Mouse (Mus musculus): ENCODE results near the gene AC153137.1. TPM values are rescaled to one million over a fixed set of nuclear protein-coding genes. Genes with fewer than 3 reads are reported as not detected.
"Not testable (repeated sequence)": the region's sequence is repeated elsewhere in the genome, so short reads cannot be mapped to it uniquely, and the experiment has no call there.

AC153137.1 gene
- polyA plus RNA-seq (2016; fragmentation: Nextera tagmentation; extraction: Ambion mirVana), result not detected in 2 replicates

DNA sequence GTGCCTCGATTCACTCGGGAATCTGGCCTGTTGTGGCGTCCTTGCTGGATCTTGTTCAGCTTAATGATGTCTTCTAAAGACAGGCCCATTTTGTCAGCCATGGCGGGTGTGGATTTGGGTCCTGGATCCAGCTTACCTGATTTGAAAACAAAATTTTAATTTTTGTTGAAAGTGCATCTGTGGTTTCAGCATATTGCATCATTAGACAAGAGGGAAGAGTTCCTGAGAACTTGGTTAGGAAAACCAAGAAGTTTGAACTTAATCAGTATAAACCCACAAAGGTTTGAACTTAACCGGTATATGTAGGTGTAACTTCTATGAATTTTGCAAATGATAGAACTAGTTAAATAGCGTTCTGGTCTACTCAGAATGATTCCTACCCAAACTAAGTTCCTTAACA, at the start of gene AC153137.1:
Gene AC153137.1, minus strand, starts transcription at position 101 of the 400 bp plus-strand sequence.
- not testable (repeated sequence) for H3K4me1 ChIP-seq; H3K4me3 ChIP-seq; H3K27me3 ChIP-seq (ENCODE audit: low read depth, poor library complexity, severe bottlenecking); DNase-seq (ENCODE audit: low spot score); H3K36me3 ChIP-seq; H3K27ac ChIP-seq; H3K9me3 ChIP-seq (replicated peaks)
- 90% methylated on average over 6 of the region's 6 CpGs for WGBS

DNA sequence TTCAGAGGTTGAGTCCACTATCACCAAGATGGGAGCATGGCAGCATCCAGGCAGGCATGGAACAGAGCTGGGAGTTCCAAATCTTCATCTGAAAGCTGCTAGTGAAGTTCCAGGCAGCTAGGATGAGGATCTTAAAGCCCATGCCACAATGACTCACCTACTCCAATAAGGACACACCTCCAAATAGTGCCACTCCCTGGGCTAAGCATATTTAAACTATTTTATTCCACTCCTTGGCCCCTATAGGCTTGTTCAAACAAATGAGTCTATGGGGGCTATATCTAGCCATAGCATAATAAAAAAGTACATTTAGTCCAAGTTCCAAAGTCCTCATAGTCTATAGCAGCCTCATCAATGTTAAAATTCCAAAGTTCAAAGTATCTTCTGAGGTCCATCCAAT, 45.4 kb upstream of the AC153137.1 start:
- no peaks in the 10 kb centered on the region for H3K27me3 ChIP-seq (ENCODE audit: low read depth, poor library complexity, severe bottlenecking)
- H3K9me3 ChIP-seq (replicated peaks), result no peaks in the 10 kb centered on the region
- no peak overlapping the region for H3K27ac ChIP-seq
- H3K4me3 ChIP-seq, result no peak overlapping the region
- no peaks in the 10 kb centered on the region for H3K4me1 ChIP-seq
- no peaks in the 10 kb centered on the region for H3K36me3 ChIP-seq
- DNase-seq (ENCODE audit: low spot score), result no peak

DNA sequence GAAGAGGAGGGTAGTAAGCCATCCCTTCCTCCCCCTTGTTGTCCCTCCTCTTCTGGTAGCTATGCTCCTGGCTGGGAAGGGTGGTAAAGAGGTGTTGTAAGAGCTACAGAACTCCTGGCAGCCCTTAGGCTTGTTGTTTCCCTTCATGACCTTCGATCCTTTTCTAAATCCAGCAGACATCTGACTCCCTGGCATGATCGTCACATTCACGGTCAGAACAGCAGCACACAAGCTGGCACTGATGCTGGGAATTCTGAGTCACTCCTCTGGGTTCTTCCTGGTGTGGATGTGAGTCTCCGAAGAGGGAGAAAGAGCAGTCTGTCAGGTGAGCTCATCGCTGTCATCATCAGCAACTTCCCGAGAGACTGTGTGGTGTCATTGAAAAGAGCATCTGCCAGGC, 41.5 kb upstream of the AC153137.1 start:
- Histone ChIP-seq H3K9me3 (replicated peaks) (no peaks in the 10 kb centered on the region), H3K27ac (no peak overlapping the region), H3K27me3 (ENCODE audit: low read depth, poor library complexity, severe bottlenecking) (no peaks in the 10 kb centered on the region), H3K36me3 (no peaks in the 10 kb centered on the region), H3K4me1 (no peaks in the 10 kb centered on the region; the same call in 1 of the 2 replicates), H3K4me3 (no peak overlapping the region)
- DNase-seq (ENCODE audit: low spot score), result no peak
- 88% methylated on average over 6 of the region's 6 CpGs for WGBS

DNA sequence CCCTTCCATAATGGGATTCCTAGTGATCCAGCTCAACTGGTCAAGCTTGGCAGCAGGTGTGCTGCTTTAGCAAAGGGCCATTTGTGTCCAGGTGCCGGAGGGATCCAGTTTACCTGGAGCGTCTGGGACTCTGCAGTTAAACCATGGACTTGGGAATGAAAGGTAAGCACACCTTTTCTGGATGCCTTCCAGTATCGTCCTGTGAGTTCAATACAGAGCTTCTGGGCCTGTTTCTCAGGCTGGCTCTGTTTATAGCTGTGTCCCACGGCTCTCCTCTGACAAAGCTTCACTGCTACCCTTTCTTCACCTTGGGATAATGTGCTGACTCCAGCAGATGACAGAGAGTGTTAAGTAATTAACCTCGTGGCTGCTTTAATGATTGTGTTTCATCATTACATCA, 39.6 kb upstream of the AC153137.1 start:
- H3K27ac ChIP-seq, result no peak overlapping the region
- no peaks in the 10 kb centered on the region for H3K9me3 ChIP-seq (replicated peaks)
- no peaks in the 10 kb centered on the region for H3K27me3 ChIP-seq (ENCODE audit: low read depth, poor library complexity, severe bottlenecking)
- WGBS, result 84% methylated on average over 5 of the region's 5 CpGs
- no peaks in the 10 kb centered on the region for H3K36me3 ChIP-seq
- H3K4me1 ChIP-seq, result no peaks in the 10 kb centered on the region; the same call in 1 of the 2 replicates
- no peak overlapping the region for H3K4me3 ChIP-seq
- no peak for DNase-seq (ENCODE audit: low spot score)

DNA sequence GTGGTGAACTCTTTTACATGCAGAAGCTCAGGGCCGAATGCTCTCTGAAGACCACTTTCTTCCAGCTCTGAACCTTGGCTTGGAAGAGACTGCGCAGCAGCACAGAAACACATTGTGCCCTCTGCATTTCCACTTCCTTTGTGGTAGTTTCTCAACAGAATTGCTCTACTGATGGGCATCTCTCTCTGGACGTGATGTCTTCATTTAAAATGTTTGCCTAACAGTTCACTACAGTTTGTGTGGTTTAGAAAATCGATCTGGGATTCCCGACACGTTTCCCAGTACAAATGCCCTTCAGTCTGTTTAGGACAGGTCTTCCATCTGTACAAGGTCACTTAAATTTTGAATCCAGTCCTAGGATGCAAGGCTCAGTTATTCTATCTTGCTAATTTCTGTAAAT, 38.3 kb upstream of the AC153137.1 start:
- Histone ChIP-seq H3K27ac (no peak overlapping the region), H3K4me1 (no peaks in the 10 kb centered on the region; the same call in 1 of the 2 replicates), H3K4me3 (no peak overlapping the region), H3K36me3 (no peaks in the 10 kb centered on the region), H3K27me3 (ENCODE audit: low read depth, poor library complexity, severe bottlenecking) (no peaks in the 10 kb centered on the region), H3K9me3 (replicated peaks) (no peaks in the 10 kb centered on the region)
- DNase-seq (ENCODE audit: low spot score), result no peak
- WGBS, result 92% methylated on average over 6 of the region's 6 CpGs

DNA sequence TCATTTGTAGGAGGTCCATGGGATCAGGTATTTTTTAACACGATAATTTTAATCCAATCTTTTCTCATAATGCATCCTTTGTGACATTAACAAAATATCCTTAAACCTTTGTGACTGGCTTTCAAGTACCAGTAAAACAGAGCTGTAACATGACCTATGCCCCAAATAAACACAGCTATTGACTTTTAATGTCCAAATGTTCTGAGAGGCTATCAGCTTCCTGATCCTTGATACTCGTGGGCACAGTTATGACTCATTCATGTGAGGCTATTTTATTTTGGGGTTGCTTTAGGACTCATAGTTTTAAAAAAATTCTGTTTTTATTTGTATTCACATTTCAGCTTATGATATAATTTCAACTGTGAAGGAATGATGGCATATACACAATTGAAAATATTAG, 37.5 kb upstream of the AC153137.1 start:
- no peak for DNase-seq (ENCODE audit: low spot score)
- no peaks in the 10 kb centered on the region for H3K27me3 ChIP-seq (ENCODE audit: low read depth, poor library complexity, severe bottlenecking)
- 75% methylated on average over 2 of the region's 2 CpGs for WGBS
- H3K27ac ChIP-seq, result no peak overlapping the region
- no peaks in the 10 kb centered on the region for H3K36me3 ChIP-seq
- H3K9me3 ChIP-seq (replicated peaks), result no peaks in the 10 kb centered on the region
- H3K4me1 ChIP-seq, result no peaks in the 10 kb centered on the region; the same call in 1 of the 2 replicates
- no peak overlapping the region for H3K4me3 ChIP-seq

DNA sequence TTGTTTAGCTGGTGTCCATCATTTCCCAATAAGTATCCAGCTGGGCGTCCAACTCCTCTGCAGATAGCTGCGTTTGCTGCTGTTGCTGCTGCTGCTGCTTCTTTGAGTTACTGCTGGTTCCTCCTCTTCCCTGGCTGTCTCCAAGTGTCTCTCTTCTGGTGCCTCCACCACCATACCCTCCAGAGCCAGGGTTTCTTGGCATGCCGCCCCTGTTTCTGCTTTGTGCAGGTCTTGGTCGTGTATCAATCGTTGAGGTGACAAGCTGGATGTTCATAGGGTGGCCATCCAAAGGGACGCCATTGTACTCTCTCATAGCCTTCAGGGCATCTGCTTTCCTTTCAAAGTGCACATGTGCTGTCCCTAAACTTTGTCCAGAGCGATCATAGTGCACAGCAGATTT, 529 bp downstream of the AC153137.1 start:
- H3K4me1 ChIP-seq; DNase-seq (ENCODE audit: low spot score); H3K4me3 ChIP-seq; H3K27ac ChIP-seq; H3K27me3 ChIP-seq (ENCODE audit: low read depth, poor library complexity, severe bottlenecking); H3K36me3 ChIP-seq; H3K9me3 ChIP-seq (replicated peaks): not testable (repeated sequence)
- WGBS, result 87% methylated on average over 7 of the region's 7 CpGs

DNA sequence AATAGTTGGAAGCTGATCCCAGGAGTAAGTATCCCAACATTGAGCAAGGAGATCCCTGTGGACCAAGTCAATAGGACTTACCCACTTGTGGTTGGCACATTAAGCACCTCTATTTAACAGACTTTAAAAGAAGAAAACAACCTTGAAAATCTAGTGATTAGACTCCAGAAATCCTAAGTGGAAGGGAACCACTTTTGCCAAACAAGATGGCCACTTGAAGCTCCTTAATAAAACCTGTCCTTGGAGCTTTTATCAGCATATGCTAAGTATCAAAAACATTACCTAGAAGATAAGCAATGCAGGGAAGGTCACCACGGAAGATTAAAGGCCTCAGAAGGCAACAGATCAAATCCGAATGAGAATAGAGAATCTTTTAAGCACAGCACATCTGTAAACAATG, 26.0 kb downstream of the AC153137.1 start:
- no peak for DNase-seq (ENCODE audit: low spot score)
- WGBS, result 81% methylated on average over 2 of the region's 2 CpGs

DNA sequence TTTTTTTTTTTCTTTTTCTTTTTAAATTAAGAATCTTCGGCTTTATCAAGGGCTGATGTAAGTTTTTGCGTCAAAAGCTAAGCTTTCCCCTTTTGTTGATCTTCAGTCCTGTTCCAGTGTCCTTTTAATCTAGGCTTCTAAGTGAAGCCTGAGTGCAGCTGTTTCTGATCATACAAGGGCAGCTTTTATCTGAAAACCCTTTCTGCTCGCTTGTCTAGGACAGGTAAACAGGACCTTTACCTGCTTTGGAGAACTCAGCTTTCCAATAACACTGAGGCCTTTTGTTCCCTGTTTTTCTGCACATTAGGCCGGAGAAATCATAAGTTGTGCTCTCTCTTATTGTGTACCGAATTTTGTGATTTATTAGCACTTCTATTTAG, 27.3 kb downstream of the AC153137.1 start:
- Histone ChIP-seq H3K27ac (peak overlapping the region; percentile 99), H3K4me1 (peaks cover 20% of the 10 kb centered on the region), H3K9me3 (replicated peaks) (no peaks in the 10 kb centered on the region), H3K27me3 (ENCODE audit: low read depth, poor library complexity, severe bottlenecking) (no peaks in the 10 kb centered on the region), H3K36me3 (peaks cover 4% of the 10 kb centered on the region), H3K4me3 (peak overlapping the region; percentile 94)
- 43% methylated on average over 5 of the region's 5 CpGs for WGBS
- DNase-seq (ENCODE audit: low spot score), result no peak

More for the DNA sequence above, 26.0 kb downstream of the AC153137.1 start:
- no peaks in the 10 kb centered on the region for H3K27me3 ChIP-seq (ENCODE audit: low read depth, poor library complexity, severe bottlenecking)
- H3K27ac ChIP-seq, result no peak overlapping the region
- H3K9me3 ChIP-seq (replicated peaks), result no peaks in the 10 kb centered on the region
- no peak overlapping the region for H3K4me3 ChIP-seq
- H3K36me3 ChIP-seq, result no peaks in the 10 kb centered on the region
- H3K4me1 ChIP-seq, result peaks cover 18% of the 10 kb centered on the region

DNA sequence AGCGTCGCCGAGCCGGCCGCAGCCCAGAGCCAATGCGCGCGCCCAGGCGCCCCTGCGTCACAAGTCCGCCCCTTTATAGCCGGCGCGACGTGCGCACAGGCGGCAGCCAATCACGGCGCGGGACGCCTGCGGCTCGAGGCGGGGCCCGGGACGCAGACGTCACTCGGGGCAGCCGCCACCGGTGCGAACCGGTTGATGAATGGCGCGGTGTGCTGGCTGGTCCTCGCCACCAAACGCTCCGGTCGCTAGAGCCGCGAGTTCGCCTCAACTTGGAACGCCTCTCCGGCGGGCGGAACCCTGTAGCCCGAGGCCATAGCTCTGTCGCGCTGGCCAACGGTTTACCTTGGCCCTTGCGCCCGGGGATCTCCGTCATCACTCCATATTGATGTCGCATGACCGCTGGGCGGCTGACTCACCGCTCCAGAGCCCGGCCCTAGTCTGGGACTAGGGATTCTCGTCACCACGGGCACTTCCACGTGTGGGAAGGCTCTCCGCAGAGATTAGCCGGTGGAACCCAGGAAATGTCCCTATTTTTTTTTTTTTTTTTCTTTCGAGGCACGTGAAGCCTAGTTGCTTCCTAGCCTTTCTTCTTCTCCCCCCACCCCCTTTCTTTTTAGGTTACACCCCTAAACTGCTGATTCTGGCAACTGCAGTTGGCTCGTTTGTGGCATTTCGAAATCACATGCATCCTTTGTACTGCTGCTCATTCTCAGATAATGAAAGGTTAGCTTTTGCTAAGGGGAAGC, 27.9 kb downstream of the AC153137.1 start:
- H3K4me1 ChIP-seq, result peaks cover 20% of the 10 kb centered on the region
- peak; percentile 97 for DNase-seq (ENCODE audit: low spot score)
- no peaks in the 10 kb centered on the region for H3K27me3 ChIP-seq (ENCODE audit: low read depth, poor library complexity, severe bottlenecking)
- peak overlapping the region; percentile 94 for H3K4me3 ChIP-seq
- 4% methylated on average over 66 of the region's 66 CpGs for WGBS
- H3K27ac ChIP-seq, result peak overlapping the region; percentile 99
- H3K9me3 ChIP-seq (replicated peaks), result no peaks in the 10 kb centered on the region
- peaks cover 10% of the 10 kb centered on the region for H3K36me3 ChIP-seq

DNA sequence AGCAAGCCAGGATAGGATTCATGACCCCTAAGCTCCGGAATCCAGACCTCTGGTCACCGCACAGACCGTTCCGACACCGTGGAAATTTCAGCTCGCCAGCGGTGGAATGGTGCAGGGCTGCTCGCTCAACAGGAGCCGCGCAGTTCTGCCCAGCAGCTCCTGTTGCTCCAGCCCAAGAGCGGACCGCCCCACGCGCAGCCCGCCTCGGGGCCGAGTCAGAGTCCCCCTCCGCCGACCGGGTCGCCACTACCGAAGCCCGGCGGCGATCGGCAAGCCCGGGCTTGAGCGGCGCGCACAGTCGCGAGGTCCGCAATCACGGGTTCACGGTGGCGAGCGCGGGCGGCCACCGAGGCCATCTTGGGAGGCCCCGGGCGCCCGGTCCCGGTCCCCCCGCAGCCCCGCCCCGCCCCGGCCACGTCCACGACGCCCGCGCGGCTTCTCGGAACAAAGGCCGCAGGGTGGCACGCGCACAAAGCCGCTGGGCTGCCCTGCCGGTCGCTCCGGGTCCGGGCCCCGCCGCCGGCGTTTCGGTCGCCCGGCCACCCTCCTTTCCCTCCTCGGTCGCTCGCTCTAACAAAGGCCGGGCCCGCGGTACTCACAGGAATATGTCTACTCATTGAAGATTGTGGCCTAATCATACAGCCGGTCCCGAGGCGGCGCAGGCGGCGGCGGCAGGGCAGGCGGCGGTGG, 28.7 kb downstream of the AC153137.1 start:
- under 1% methylated on average over 84 of the region's 85 CpGs for WGBS
- Histone ChIP-seq H3K9me3 (replicated peaks) (no peaks in the 10 kb centered on the region), H3K27ac (peak overlapping the region; percentile 99), H3K4me1 (peaks cover 20% of the 10 kb centered on the region), H3K27me3 (ENCODE audit: low read depth, poor library complexity, severe bottlenecking) (no peaks in the 10 kb centered on the region), H3K4me3 (peak overlapping the region; percentile 94), H3K36me3 (peaks cover 18% of the 10 kb centered on the region)
- DNase-seq (ENCODE audit: low spot score), result peak; percentile 80

DNA sequence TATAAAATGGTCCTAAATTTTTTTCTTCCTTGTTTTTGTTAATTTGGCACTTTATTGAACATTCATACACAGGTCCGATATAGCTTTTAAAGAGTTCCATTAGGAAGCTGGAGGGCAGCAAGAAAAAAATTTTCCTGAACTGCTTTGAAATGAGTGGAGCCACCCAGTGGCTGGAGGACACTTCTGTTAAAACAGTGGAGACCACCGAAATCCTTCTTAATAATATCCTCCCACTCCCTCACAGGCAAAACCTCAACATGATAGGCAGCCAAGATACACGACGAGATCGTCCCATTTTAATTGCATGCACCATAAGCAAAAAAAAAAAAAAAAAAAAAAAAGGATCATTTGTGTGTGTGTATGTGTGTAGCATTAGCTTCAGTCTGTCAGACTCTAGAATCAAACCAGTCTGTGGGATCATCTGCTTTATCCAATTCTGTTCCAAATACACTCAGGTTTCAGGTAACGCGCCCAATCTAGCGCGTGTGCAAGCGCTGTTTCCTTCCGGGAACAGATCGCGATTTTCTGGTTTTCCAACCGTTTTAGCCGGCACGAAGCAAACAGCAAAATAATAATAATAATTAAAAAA, 29.3 kb downstream of the AC153137.1 start:
- Histone ChIP-seq H3K9me3 (replicated peaks) (no peaks in the 10 kb centered on the region), H3K27me3 (ENCODE audit: low read depth, poor library complexity, severe bottlenecking) (no peaks in the 10 kb centered on the region), H3K36me3 (peaks cover 24% of the 10 kb centered on the region), H3K4me1 (peaks cover 20% of the 10 kb centered on the region), H3K4me3 (peak overlapping the region; percentile 94), H3K27ac (peak overlapping the region; percentile 99)
- WGBS, result 1% methylated on average over 16 of the region's 16 CpGs
- DNase-seq (ENCODE audit: low spot score), result no peak

DNA sequence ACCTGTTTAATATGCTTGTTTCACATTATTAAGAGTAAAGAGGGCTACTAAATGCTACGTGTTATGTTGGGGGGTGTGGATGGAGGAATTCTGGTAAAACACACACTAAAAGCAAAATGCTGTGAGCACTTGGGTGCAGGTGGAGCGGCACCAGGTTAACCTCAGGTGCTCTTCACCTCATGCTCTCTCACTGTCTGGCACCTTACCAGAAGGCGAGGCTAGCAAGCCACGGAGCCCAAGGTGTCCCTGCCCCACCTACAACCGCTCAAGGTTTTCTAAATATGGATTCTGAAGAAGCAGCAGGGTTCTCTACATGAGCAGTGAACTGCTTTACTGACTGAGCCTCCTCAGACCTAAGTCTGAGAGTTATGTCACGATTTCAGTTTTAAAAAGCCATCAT, 32.6 kb downstream of the AC153137.1 start:
- Histone ChIP-seq H3K27ac (no peak overlapping the region), H3K4me1 (peaks cover 12% of the 10 kb centered on the region), H3K9me3 (replicated peaks) (no peaks in the 10 kb centered on the region), H3K27me3 (ENCODE audit: low read depth, poor library complexity, severe bottlenecking) (no peaks in the 10 kb centered on the region), H3K4me3 (no peak overlapping the region), H3K36me3 (peaks cover 39% of the 10 kb centered on the region)
- no peak for DNase-seq (ENCODE audit: low spot score)
- WGBS, result 96% methylated on average over 6 of the region's 6 CpGs
